Mouse (Mus musculus) right cerebral cortex, adult 2 months (tissue): ENCODE measurements around the gene Grwd1.

Experiments
- DNase-seq, 2 experiments: peaks; one replicate each; pipeline ENCODE4 v3.0.0; 2021 to 2022; ENCODE audit warnings: low spot score in 2 of 2

Gene Grwd1

DNA sequence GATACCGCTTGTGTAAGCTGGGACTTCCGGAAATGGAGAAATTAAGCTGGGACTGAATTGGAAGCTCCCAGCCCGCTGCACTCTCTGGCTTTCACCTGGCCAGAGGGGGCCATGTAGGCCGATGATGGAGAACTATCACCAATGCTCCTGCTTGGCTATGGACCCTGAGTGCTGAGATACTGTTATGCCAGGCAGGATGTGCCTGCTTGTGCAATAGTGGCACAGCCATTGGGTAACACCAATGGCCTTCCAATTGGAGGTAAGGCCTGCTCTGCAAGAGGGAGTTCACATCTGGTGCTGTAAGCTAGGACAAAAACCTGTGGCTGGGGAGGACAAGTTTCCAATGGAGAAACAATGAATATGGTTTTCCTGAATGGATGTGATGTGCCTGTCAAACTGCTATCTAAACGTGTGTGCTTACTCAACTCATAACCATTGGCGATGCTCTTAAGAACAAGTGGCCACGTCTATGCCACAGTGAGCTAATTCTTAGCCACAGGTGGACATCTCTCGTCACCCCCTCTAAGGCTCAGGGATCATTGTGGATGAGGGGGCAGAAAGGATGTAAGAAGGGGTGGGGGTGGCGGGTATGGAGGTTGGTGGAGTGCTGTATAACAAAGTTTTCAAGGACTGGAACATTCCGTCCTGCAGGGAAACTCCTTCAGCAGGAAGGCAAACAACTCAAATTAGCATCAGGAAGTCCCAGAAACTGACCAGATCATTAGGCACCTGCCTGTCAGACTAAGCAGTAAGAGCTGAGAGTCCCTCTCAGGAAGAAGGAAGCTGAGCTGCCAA, 12.4 kb upstream of the Grwd1 start:
- no peak for DNase-seq

DNA sequence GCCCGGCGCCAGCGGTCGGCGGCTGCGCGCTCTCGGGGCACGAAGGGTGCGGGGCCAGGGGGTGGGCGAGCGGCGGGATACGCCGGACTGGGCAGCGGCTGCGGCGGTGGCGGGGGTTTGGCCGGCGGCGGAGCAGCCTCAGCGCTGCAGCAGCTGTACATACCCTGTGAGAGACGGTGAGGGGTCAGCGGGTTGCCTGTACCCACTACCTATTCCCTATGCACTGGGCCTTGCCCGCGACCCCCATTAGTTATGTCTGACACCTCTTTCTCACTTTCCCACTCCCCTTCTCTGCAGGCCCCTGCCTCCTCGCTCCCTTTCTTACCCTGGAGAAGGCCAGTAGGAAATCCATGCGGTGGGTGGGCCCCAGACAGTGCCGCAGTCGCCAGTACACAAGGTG, 3.2 kb upstream of the Grwd1 start:
- no peak for DNase-seq

DNA sequence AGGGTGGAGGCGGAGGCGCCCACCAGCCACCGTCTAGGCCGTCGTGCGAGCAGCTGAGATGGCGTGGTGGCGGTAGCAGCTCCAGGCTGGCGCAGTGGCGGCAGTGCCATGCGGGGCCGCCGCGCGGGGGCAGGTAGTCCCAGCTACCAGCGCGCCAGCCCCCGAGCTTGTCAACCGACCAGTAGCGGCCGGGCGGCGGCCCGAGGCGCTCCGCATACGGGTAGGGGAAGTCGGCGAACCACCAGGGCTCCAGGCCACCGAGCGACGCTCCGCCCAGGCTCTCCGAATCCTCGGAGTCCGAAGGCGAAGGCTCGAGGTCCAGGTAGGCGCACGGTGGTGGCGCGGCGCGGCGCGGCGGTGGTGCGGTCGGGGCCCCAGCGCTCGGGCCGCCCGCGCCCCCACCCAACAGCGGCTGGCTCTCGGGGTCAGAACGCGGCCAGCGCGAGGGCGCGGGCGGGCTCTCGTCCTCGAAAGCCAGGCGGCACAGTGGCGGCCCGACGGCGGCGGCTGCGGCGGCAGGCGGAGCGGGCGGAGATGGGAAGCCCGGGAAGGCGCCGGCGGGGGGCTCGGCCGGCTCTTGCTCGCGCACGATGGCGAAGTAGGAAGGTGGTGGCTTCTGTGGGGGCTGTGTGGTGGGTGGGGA, 2.5 kb upstream of the Grwd1 start:
- no peak for DNase-seq

DNA sequence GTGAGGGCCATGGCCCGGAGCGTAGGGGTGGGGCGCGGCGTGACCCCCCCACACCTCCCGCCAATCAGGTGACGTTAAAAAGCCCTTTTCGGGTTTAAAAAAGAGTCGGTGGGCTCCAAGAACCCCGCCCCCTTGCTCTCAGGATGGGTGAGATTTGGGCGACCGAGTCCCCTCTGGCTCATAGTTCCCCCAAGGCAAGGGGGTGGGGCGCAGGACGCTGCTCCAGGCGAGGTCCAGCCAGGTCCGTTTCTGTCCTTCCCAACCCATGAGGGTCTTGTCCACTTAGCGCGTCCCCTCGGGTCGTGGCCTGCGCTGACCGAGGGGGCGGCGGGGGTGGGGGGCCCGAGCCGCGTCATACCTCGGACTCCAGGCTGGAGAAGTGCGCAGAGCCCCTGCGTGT, 1.7 kb upstream of the Grwd1 start:
- DNase-seq = no peak

DNA sequence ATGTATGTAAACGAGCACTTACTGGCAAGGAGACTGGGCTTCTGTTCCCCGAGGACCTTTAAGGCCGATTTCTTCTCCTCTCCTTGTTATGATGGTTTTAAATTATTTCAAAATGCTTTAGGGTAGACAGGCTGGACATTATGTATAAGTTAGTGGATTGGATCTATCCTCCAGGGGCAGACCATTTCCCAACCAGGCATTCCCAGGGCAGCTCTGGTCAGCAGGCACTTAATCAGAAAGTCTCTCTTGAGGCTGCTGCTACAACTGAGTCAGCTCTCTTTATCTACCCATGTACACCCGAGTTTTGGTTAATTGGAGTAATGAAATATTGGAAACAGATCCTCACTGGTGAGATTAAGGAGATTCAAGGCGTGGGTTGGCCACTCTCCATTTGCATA, 383 bp upstream of the Grwd1 start:
- no peak for DNase-seq

DNA sequence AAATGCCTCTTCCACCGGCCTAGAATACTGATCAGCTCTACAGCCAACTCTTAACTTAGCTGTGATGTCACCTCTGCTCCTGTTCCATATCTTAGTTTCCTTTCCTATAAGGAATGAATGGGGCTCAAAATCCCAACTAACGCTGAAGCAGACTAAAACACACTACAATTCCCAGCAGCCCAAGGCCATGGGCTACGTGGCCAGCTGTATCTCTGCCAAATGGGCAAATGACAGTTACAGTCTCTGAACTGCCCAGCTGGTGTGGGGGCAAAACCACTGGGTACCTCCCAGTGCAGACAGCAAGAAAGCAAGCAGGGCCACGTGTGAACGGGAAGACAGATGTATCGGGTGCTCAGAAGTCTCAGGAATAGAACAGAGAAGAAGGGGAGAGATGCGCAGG, 4.1 kb downstream of the Grwd1 start:
- DNase-seq = no peak

DNA sequence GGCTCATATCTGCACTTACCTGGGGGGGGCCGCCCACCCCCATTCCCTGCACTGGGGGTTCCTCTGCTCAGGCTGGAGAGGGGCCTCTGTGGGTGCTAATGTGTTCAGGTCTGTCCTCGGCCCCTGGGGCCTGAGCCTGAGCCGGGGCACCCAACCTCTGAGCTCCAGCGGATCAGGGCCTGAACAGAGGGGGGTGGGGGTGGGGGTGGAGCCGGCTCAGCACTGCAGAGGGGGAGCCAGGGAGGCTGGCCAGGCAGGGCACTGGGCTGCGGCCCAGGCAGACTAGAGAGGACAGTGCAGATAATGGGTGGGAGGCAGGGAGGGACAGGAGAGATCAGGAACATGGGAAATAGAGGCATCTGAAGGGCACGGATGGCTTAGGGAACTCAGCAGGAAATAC, 6.1 kb downstream of the Grwd1 start, which contains the start of gene Kcnj14:
Gene Kcnj14, minus strand, starts transcription at position 185 of the 400 bp plus-strand sequence.
- DNase-seq = no peak

DNA sequence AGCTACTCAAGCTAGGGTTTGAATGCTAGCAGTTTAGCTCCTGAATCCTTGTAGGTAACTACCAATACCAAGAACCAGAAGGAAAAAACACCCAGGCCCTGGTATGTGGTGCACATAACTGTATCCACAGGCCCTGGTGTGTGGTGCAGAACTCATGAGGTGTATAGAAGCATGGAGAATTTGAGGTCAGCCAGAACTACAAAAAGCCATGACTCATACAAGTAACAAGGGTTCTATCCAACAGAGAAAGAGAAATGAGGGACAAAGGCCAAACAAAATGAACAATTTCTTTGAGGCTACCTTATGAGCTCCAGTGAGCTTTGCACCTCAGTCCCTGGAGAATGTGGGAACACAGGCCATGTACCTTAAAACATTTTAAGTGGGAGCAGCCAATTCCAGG, 9.8 kb downstream of the Grwd1 start:
- DNase-seq = no peak

DNA sequence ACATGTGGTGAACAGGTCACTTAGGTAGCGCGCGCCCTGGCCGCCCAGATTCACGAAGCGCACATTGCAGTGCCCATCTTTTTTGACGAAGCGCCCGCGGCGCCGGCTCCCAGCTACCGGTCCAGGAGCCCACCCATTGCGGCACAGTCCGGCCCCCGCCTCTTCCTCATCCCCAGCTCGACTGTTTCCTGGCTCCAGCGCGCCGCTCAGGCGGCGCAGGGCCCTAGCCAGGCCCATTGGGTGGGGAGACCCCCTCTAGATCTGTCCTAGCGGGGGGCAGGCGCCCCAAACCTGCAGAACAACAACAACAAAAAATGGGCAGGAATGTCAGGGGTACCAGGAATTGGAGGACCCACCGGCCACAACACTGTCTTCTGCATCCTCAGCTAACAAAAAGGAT, 10.9 kb downstream of the Grwd1 start:
- DNase-seq = no peak

DNA sequence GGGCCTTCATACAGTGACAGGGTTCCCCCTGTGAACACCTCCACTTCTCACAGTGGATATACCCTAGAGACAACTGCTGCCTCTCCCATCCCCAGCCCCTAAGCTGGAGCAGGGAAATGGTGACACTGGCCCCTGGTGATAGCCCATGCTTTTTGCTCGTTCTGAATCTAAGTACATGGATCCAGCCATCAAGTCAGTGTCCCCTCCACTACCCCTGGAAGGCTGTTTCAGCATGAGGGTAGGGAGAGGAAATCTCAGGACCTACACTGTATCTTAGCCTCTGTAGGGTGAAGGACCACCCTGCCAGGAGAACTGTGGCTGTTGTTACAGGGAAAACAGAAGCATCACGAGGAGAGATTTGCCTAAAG, 14.8 kb downstream of the Grwd1 start:
- no peak for DNase-seq

DNA sequence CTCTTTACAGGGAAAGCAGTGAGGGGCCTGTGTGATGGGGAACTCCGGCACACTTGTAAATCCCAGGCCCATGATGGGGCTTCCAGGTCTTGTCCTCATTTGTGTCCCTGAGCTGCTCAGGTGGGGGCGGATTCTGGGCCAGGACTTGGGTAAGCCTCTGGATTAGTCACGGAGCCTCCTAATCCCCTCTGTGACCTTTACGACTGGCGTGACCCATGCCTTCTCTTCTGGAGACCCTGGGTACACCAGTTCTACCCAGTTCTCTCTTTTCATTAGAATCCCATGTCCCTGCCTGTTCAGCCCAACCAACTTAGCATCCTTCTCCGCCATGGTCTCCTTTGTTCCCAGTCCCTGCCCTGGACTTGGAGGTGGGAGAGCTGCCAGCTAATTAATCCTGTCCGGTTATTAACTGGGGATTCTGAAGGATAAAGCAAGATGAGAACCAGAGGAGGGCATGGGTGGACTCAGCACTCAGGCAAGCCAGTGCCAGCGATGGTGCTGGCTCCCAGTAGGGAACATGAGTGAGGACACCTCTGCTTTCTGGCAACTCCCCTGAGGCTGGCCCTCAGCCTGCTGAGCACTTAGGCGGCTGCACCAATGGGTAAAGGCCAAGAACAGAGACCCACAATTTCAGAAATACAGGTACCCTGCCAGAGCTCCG, 15.3 kb downstream of the Grwd1 start:
- DNase-seq = no peak

DNA sequence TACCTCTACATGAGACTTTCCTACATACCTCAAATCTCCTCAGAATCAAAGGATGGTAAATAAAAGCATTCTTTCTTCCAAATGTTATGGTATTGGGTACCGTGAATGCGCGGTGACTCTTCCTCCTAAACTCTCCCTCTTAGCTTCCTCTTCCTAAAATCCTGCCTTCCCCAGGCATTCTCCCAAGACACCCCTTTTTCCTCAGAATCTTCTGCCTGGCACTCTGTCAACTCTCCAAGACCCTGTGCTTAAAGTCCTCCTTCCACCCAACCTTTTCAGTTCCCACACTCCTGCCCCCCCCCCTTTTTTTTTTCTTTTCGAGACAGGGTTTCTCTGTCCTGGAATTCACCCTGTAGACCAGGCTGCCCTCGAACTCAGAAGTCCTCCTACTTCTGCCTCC, 15.9 kb downstream of the Grwd1 start:
- no peak for DNase-seq

DNA sequence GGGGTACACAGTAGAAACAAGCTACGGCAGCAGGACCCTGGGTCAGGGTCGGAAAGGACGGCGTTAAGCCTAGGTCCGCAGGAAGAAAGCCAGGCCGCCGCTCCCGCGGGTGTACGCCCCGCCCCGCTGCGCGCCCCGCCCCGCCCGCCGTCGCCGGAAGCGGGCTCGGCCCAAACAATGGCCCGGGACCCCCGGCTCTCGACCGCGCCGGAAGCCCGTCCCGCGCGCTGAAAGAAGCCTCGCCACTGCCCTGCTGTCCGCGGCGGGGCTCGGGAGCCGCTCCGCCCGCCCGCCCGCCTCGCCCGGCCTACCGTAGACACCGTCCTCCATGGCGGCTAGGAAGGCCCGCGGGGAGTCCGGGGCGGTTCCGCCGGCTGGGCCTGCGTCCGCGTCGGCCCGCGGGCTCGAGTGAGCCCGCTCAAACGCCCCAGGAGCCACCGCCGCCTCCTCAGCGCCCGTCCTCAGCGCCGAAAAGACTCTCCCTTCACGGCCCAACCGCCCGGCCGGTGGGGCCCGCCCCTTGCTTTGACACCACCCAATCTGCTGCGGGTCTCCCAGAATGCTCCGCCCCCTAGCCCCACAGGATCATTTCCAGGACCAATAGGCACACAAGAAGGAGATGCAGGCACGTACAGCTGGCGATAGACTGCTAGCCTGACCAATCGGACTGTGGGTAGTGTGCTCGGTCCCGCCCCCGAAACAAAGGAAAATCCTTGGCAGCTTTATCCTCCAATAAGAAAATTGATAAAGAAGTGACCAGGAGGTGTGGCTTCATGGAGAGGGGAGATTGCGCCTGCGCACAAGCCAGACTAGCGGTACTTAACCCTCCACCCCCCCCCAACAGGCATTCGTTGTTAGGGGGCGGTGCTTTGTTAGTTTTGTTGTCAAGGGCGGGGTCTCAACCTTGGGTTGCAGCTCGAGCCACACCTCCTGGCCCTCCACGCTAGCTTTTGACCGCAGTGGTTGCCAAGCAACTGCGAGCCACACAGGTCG, 16.7 kb downstream of the Grwd1 start, which contains the start of gene Cyth2:
Gene Cyth2, minus strand, starts transcription at position 795 of the 993 bp plus-strand sequence.
- DNase-seq = peak; percentile 98 to 100

DNA sequence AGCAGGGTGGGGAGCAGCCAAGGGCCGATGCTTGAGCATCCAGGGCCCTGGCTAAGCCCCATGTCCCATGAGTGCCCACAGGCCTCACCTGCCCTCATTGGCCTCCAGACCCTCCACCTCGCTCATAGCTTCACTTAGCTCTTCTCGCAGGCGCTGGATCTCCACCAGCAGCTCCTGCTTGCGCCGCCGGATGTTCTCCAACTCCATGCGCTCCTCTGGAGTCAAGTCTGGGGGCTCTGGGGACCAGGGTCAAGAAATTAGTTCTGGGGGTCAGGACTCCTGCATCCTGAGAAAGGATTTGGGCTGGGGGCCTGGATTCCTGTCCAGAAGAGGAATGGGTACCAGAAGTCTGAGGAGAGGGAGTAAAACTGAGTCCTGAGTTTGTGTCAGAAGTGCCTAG, 17.8 kb downstream of the Grwd1 start:
- no peak for DNase-seq

DNA sequence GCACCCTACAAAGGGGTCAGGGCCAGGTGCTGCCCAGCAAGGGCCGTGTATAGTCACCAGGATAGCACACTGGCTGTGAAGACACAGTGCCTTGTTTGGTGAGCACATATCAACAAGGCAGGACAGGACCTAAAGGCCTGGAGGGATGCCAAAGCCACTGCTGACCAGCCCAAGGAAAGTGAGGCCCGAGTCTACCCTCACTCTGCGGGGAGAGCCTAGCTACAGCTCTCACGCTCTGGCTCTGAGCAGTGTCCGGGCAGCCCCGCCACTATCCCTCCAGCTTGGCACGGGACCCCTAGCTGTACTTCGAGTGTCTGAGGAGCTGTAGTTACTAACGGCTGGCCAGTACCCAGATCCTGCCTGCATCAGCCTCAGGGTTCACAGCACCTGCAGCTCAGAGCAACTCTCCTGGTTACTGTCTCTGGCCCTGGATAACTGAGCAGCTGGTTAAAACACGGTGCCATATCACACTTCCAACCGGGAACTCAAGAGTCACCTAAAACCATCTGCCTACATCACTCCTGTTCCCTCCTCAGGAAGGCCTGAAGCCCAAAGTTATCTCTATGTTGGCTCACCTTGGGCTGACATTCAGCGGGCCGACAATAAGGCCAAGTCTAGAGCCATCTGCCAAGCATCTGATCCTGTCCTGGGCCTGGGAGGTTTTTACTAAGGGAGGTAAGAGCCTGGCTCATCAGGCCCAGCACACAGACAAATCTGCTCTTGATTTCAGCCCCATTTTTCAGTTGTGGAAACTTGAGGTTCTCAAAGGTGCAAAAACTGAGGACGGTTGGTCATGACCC, 21.3 kb downstream of the Grwd1 start:
- DNase-seq = no peak

DNA sequence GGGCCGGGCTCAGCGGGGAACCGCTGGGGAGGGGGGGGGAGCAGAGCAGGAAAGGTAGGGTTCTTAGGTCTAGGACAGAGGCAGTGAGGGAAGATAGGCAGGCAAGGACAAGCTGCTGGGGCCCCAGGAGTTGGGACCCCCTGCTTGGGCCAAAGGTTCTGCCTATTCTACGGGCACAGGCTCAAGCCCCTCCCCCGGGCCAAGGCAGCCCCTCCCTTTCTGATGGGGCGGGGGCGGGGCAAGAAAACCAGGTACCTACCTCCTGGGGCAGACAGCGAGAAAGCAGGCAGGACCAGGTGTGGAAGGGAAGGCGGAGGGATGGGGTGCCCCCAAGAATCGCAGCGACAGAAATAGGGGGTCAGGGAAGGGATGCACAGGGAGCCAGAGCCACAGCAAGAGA, 22.3 kb downstream of the Grwd1 start:
- no peak for DNase-seq

DNA sequence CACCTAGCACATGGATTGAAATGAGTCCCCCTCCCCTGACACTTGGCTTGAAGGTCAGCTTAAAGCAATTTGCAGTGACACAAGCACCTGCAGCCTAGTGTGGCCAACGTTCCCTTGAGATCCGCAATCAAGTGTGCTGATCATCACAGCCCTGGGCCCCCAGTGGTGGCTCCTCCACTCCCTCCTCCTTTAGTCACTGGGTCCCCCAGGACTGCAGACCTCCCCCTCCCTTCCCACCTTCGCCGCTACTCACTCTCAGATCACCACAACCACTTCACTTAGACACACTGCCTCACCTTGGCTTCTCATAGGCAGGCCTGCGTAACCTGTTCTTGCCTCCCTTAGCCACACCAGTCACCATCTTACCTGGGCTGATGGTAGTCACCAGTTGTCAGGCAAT, 24.8 kb downstream of the Grwd1 start:
- DNase-seq = no peak

DNA sequence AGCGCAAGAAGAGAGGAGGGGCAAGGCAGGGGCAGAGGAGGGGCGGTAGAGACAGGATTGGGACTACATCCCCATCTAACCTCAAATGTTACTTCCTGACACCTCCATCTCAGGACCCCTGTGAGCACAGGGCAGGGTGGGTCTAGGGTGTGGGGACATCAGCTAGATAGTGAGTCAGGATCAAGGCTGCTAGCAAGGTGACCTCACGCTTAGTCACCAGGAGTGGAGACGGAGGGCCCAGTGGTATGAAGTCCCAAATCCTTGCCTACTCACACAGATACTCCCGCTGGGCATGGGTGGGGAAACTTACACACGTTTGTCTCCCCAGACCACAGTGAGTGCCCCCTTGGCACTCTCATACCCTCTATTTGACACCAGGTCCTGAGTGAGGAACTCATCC, 28.2 kb downstream of the Grwd1 start:
- DNase-seq = no peak

DNA sequence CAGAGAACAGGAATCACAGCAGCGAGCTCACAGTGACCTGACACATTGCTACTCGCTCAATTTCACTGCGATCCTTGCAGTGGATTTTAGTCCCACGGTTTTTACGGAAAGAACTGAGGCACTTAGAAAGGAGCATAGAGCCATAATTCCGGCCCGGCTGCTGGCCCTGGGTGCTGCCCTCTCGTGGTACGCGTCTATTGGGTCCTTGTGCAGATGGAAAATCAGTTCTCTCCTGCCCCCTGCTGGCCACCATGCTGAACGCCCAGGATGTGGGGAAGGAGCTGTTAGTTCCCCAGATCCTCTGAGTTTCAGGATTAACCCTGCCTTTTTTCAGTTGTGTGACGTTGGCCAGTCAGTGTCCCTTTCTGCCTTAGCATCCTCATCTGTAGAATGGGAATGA, 29.4 kb downstream of the Grwd1 start:
- peak; percentile 95 for DNase-seq

DNA sequence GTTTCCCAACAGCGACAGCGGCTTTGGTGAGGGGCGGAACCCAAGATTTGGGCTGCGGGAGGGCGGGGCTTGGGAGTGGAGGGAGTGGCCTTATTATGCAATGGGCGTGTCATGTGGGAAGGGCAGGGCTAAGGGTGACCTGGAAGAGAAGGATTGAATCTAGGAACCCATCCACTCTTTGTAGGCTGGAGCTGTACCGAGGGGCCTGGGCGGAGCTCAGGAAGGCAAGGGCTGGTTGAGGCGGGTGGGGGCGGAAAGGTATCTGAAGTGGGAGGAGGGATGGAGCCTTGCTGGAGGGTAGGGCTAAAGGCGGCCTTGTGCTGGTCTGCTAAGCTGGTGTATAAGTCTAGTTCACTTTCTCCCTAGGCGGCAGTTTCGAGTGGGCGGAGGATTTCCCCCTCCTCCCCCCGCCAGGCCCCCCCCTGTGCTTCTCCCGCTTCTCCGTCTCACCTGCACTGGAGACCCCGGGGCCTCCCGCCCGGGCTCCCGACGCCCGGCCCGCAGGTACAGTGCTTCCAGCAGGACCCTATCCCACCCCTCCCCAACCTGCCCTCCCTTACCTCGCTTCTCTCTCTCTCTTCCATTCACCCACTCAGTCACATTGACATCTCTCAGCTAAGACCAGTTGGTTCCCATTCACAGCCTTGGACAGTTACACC, 30.1 kb downstream of the Grwd1 start:
- no peak for DNase-seq
